Mouse (Mus musculus) lung, adult 2 months (tissue): ENCODE measurements at regions not wholly inside any gene's neighbourhood (a gene's known extent, or its start where the extent isn't known, plus 50 kb on each side); places are given as distances from the start of the nearest gene placed in this dataset.

ENCODE experiments used
- DNase-seq: peaks from one replicate; pipeline ENCODE4 v3.0.0; 2022
- H3K4me1 ChIP-seq: fragments of 200-500 bp; 2 replicates; pipeline ENCODE4 v1.6.1; 2011; ENCODE audit warnings: low read length; ENCODE audit not compliant: control insufficient read depth, insufficient read depth
- H3K4me3 ChIP-seq: fragments of 200-500 bp; replicated peaks from 2 replicates; pipeline ENCODE3; 2011; ENCODE audit warnings: low read depth, mild to moderate bottlenecking, control low read depth, low read length; ENCODE audit errors: extremely low read depth
- CTCF ChIP-seq: fragments of 200-500 bp; IDR thresholded peaks from 2 replicates; pipeline ENCODE4 v1.5.1; 2011; ENCODE audit warnings: mild to moderate bottlenecking, low read length, control low read depth; ENCODE audit not compliant: insufficient read depth
- POLR2A ChIP-seq: fragments of 200-500 bp; IDR thresholded peaks from 2 replicates; pipeline ENCODE4 v1.6.1; 2011; ENCODE audit warnings: low read depth, mild to moderate bottlenecking, control low read depth, low read length, borderline replicate concordance; ENCODE audit errors: extremely low read depth
- WGBS: fragments of 180-500 bp; shearing (Covaris S2); methylation state at CpG from one replicate; pipeline ENCODE4 v1.1.7; 2018; 5-methylcytosine and 5-hydroxymethylcytosine counted together

- WGBS: 77% methylated on average over 12 of the region's 12 CpGs
- DNase-seq: no peak
- Histone ChIP-seq H3K4me1 (no peaks in the 10 kb centered on the region), H3K4me3 (no peak overlapping the region)
- no peak for TF ChIP-seq CTCF
Measured at GRCm38 (mm10) chr1:92341846-92342540, 131.7 kb downstream of the Ndufa10 start.

GRCm38 (mm10) chr1:92340644-92341043, 133.0 kb downstream of the Ndufa10 start:
- TF ChIP-seq POLR2A (no peak), CTCF (no peak)
- no peak for DNase-seq
- Histone ChIP-seq H3K4me3 (no peak overlapping the region), H3K4me1 (no peaks in the 10 kb centered on the region)
- WGBS: 64% methylated on average over 7 of the region's 7 CpGs

DNA sequence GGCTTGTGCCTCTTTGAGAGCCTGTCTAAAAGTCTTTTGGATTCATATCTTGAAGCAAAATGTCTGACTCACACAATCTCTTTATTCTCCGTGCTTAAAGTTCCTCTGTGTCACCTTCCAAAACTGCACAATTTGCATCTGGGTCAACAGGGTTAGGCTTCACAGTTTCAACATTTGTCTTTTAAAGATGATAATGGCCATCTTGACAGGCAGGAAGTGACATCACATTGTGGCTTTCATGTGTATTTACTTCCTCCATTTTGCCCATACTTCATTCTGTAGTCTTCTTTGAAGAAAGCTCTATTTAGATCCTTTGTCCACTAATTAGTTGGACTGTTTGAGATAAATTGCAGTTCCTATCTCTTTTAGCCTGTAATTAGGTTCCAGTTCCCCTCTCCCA, 135.1 kb downstream of the Ndufa10 start:
- DNase-seq: no peak
- TF ChIP-seq CTCF (no peak), POLR2A (no peak)
- no peak overlapping the region for H3K4me3 ChIP-seq
- 56% methylated on average over 1 of the region's 1 CpGs for WGBS
- no peaks in the 10 kb centered on the region for H3K4me1 ChIP-seq

DNA sequence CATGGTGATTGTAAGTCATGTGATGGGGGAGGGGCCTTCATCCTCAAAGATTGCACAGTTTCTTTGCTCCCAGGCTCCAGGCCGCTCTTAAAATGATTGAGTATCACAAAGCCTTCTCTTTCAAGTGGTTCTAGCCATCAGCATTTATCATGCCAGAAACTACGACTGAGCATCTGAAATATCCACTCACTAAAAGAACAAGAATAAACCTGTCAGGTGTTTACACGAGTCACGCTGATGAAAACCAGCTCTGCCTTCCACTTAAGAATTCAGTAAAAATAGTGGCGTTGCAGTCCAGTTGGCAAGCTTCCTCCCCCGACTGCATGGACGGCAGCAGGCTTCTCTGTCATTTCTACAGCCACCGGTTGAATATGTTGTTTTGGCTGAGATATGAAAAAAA, 136.2 kb downstream of the Ndufa10 start:
- no peak overlapping the region for H3K4me3 ChIP-seq
- WGBS: 42% methylated on average over 8 of the region's 8 CpGs
- no peaks in the 10 kb centered on the region for H3K4me1 ChIP-seq
- DNase-seq: no peak
- no peak for TF ChIP-seq POLR2A
- TF ChIP-seq CTCF: no peak

GRCm38 (mm10) chr1:92332248-92332584, 136.7 kb upstream of the Hdac4 start:
- TF ChIP-seq POLR2A: no peak
- no peak for TF ChIP-seq CTCF
- no peak for DNase-seq
- no peaks in the 10 kb centered on the region for H3K4me1 ChIP-seq
- WGBS: 74% methylated on average over 7 of the region's 7 CpGs
- no peak overlapping the region for H3K4me3 ChIP-seq

- DNase-seq: no peak
- no peak for TF ChIP-seq POLR2A
- TF ChIP-seq CTCF: no peak
- H3K4me1 ChIP-seq: no peaks in the 10 kb centered on the region
- WGBS: 67% methylated on average over 5 of the region's 5 CpGs
- no peak overlapping the region for H3K4me3 ChIP-seq
Measured at GRCm38 (mm10) chr1:92331559-92332247, 136.2 kb upstream of the Hdac4 start.

DNA sequence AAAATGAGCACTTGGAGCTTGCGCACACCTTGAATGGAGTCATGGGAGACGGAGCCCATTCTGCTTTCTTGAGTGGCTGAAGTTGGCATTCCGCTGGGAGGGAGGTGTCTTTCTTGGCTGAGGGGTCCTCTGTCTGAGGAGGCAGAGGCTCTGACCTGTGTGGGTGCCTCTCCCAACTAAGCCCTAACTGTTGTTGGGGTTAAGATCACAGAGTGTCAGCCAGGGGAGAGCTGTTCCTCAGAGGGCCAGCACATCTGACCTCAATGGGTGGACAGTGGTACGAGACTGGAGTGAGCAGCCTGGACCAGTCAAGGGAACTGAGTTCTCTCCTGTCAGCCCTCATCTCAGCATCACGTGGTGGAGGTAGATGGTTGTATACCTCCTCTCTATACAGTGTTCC, 134.7 kb upstream of the Hdac4 start:
- Histone ChIP-seq H3K4me3 (no peak overlapping the region), H3K4me1 (no peaks in the 10 kb centered on the region)
- no peak for DNase-seq
- 67% methylated on average over 5 of the region's 5 CpGs for WGBS
- TF ChIP-seq CTCF (no peak), POLR2A (no peak)

DNA sequence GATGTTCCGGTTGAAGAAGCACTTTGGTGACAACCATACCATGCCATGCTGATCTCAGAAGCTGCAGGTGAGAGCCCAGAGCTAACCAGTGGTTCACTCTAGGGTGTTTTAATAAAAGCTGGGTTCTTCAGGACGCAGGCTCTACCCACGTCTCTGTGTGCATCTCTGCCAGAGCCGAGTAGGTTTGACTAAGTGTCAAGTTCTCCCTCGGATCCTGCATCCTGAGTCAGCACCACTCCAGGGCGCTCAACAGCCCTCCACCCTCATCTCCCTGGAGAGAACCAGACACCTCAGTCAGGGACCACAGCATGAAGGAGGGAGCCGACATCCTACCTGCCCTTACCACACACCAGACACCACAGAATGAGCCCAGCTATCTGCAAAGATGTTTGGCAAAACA, 134.0 kb upstream of the Hdac4 start:
- Histone ChIP-seq H3K4me1 (no peaks in the 10 kb centered on the region), H3K4me3 (no peak overlapping the region)
- TF ChIP-seq CTCF (no peak), POLR2A (no peak)
- WGBS: 70% methylated on average over 7 of the region's 7 CpGs
- no peak for DNase-seq

- WGBS: 79% methylated on average over 6 of the region's 6 CpGs
- DNase-seq: no peak
- no peak overlapping the region for H3K4me3 ChIP-seq
- H3K4me1 ChIP-seq: no peaks in the 10 kb centered on the region
- TF ChIP-seq POLR2A (no peak), CTCF (no peak)
Measured at GRCm38 (mm10) chr1:92327141-92327540, 131.6 kb upstream of the Hdac4 start.

GRCm38 (mm10) chr1:92325281-92325680, 129.8 kb upstream of the Hdac4 start:
- TF ChIP-seq POLR2A (no peak), CTCF (no peak)
- no peaks in the 10 kb centered on the region for H3K4me1 ChIP-seq
- 92% methylated on average over 7 of the region's 7 CpGs for WGBS
- no peak for DNase-seq
- H3K4me3 ChIP-seq: no peak overlapping the region
